Mouse (Mus musculus) heart, embryonic 14.5 days (tissue): ENCODE results near the gene 9230112D13Rik. TPM values are rescaled to one million over a fixed set of nuclear protein-coding genes. Genes with fewer than 3 reads are reported as not detected.

Experiments
- ATAC-seq: fragments of 200-750 bp; cut with Nextera tagmentation; 2 replicates; pipeline ENCODE4 v1.8.0; 2017; ENCODE audit warnings: low read depth, moderate TSS enrichment; ENCODE audit not compliant: insufficient number of reproducible peaks, insufficient read depth, low FRiP score
- H3K27ac ChIP-seq, 2 experiments: fragments of 200-500 bp in 1 of 2; fragments of 300-500 bp in 1 of 2; sonication (generic) in 1 of 2; replicated peaks in 1 of 2; 2 replicates each; pipeline ENCODE4 v1.5.1; 2012 to 2014; ENCODE audit warnings: low read depth in 2 of 2, low read length in 2 of 2, control low read depth in 1 of 2, mild to moderate bottlenecking in 1 of 2, mixed read lengths in 1 of 2; ENCODE audit not compliant: control insufficient read depth in 1 of 2, insufficient read depth in 1 of 2
- H3K27me3 ChIP-seq: fragments of 300-500 bp; sonication (generic); 2 replicates; pipeline ENCODE4 v1.6.1; 2014; ENCODE audit warnings: mild to moderate bottlenecking, low read length, control low read depth; ENCODE audit not compliant: control insufficient read depth, insufficient read depth
- H3K36me3 ChIP-seq: fragments of 300-500 bp; sonication (generic); 2 replicates; pipeline ENCODE4 v1.6.1; 2014; ENCODE audit warnings: mild to moderate bottlenecking, control low read depth, low read length, mixed read lengths; ENCODE audit not compliant: control insufficient read depth, insufficient read depth
- H3K4me1 ChIP-seq, 2 experiments: fragments of 200-500 bp in 1 of 2; fragments of 300-500 bp in 1 of 2; sonication (generic) in 1 of 2; 2 replicates each; pipeline ENCODE4 v1.6.1; 2012 to 2014; ENCODE audit warnings: low read length in 2 of 2, control low read depth in 1 of 2, mixed read lengths in 1 of 2; ENCODE audit not compliant: control insufficient read depth in 2 of 2, insufficient read depth in 2 of 2
- H3K4me2 ChIP-seq: fragments of 300-500 bp; sonication (generic); 2 replicates; pipeline ENCODE4 v1.6.1; 2014; ENCODE audit warnings: mild to moderate bottlenecking, low read length
- H3K4me3 ChIP-seq, 2 experiments: fragments of 200-500 bp in 1 of 2; fragments of 300-500 bp in 1 of 2; sonication (generic) in 1 of 2; 2 replicates each; pipeline ENCODE4 v1.5.1; 2012 to 2014; ENCODE audit warnings: low read length in 2 of 2, mild to moderate bottlenecking in 2 of 2, control low read depth in 1 of 2, low read depth in 1 of 2, moderate library complexity in 1 of 2; ENCODE audit not compliant: control insufficient read depth in 1 of 2, insufficient read depth in 1 of 2
- H3K9ac ChIP-seq: fragments of 300-500 bp; sonication (generic); 2 replicates; pipeline ENCODE4 v1.6.1; 2014; ENCODE audit warnings: mild to moderate bottlenecking, low read length
- H3K9me3 ChIP-seq: fragments of 300-500 bp; sonication (generic); 2 replicates; pipeline ENCODE4 v1.6.1; 2016; ENCODE audit warnings: low read length, control low read depth; ENCODE audit not compliant: control insufficient read depth
- WGBS: fragments of 180-500 bp; shearing (Covaris S2); extraction: QIAGEN DNeasy Blood & Tissue Kit; methylation state at CpG from one replicate; pipeline ENCODE4 v1.1.7; 2014; 5-methylcytosine and 5-hydroxymethylcytosine counted together
- polyA plus RNA-seq: library from polyadenylated mRNA; unstranded; fragments of >200 nt; fragmentation: Nextera tagmentation; extraction: Ambion mirVana; gene quantifications from 2 replicates; pipeline ENCODE4 v1.2.1, GENCODE M21; 2014

The 9230112D13Rik gene
- polyA plus RNA-seq, 1 experiment from 2014 or later: not detected

DNA sequence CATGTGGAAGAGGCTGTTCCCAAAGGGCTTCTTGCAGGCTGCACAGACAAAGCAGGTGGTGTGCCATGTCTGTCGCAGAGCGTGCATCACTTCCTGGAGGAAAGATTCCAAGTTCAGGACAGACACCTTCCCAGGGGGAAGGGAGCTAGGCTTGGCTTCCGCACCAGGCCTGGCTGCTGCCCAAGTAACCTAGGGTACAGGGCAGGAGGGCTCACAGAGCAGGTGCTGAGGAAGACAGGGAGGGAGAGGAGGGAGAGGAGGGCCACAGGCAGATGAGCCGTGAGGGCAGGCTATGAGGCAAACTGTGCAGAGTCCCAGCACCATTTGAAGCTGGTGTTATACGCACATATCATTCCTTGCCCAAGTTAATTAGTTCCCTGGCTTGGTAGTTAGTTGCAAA is 19.3 kb upstream of the 9230112D13Rik start:
- ATAC-seq: no peak
- Histone ChIP-seq H3K4me2 (no peak overlapping the region), H3K27me3 (peaks cover 4% of the 10 kb centered on the region; the same call in 1 of the 2 replicates), H3K4me3 (no peak overlapping the region), H3K9me3 (no peaks in the 10 kb centered on the region), H3K4me1 (peaks cover 26 to 43% of the 10 kb centered on the region in 2 experiments), H3K36me3 (peaks cover 93% of the 10 kb centered on the region), H3K27ac (no peak overlapping the region), H3K9ac (no peak overlapping the region)
- WGBS: 79% methylated on average over 5 of the region's 5 CpGs

DNA sequence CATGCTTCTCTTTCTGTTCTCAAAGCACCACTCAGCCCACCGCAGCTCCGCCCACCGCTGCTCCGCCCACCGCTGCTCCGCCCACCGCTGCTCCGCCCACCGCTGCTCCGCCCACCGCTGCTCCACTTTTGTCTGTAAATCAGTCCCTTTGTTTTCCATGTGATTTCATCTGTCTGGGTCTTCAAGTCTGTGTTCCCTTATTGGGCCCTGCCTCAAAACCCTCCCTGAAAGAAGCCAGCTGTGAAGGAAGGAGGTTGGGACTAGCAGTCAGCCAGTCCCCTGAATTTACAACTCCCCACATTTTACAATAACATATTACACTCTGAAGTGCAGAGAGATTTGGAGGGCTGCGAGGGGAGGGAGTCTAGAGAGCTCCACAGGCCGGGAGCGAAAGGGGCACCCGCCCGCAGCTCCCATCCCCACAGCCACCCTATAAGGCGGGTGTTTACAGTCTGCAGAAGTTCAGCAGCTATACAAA is 18.1 kb upstream of the 9230112D13Rik start:
- ATAC-seq: no peak
- H3K4me2 ChIP-seq: 0 out of 2 replicates have a peak overlapping the region, but pooled peaks have one; percentile 16
- H3K27ac ChIP-seq: peak overlapping the region in 1 of 2 experiments; percentile 47; a peak in 1 of 4 replicates
- WGBS: 34% methylated on average over 17 of the region's 17 CpGs
- no peak overlapping the region for H3K4me3 ChIP-seq
- peaks cover 93% of the 10 kb centered on the region for H3K36me3 ChIP-seq
- no peaks in the 10 kb centered on the region for H3K9me3 ChIP-seq
- H3K9ac ChIP-seq: no peak overlapping the region
- H3K4me1 ChIP-seq: peaks cover 29 to 34% of the 10 kb centered on the region in 2 experiments
- peaks cover 4% of the 10 kb centered on the region; the same call in 1 of the 2 replicates for H3K27me3 ChIP-seq

DNA sequence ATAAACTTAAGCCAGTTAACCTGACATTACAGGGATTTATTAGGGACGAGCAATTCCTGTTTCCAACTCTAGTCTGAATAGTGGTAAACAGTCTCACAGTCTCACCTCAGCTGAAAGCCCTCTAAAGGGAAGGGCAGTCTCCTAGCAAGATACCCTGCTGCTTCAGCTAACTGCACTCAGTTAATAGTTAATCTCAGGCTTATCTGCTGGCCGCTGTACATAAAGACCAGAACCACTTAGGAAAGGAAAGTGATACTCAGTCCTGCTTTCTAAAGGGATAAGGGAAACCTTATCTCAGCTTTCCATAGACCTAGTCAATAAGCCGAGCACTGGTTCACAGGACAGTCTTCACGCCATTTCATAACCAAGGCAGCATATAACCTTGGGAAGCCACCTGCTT is 13.3 kb upstream of the 9230112D13Rik start:
- no peaks in the 10 kb centered on the region for H3K9me3 ChIP-seq
- no peaks in the 10 kb centered on the region for H3K27me3 ChIP-seq
- no peak for ATAC-seq
- WGBS: 25% methylated on average over 4 of the region's 4 CpGs
- H3K4me1 ChIP-seq: peaks cover 6 to 7% of the 10 kb centered on the region in 2 experiments; a peak in 3 of 4 replicates
- no peak overlapping the region for H3K4me2 ChIP-seq
- peaks cover 95% of the 10 kb centered on the region for H3K36me3 ChIP-seq
- 0 out of 4 replicates have a peak overlapping the region, but pooled peaks of 1 of the 2 experiments have one; percentile 35 for H3K27ac ChIP-seq
- no peak overlapping the region for H3K9ac ChIP-seq
- H3K4me3 ChIP-seq: no peak overlapping the region

DNA sequence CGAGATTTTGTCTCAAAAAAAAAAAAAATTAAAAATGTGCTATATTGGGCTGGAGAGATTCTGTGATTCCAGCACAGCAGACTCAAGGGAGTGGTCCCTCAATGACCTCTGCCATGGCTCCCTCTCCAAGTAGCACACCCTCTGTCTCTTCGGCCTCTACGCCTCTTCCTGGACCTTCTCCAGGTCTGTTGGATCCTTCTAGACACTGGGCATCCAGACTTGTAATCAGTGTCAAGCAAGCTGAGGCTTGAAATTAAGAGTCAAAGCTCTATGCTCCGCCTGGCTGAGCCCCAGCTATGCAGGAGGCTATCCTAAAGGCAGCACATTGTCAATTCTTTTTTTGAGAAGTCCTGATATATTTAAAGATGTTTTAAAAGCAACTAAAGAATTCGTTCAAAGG is 10.9 kb upstream of the 9230112D13Rik start:
- H3K9me3 ChIP-seq: peaks cover 5% of the 10 kb centered on the region; the same call in 1 of the 2 replicates
- no peak overlapping the region for H3K4me2 ChIP-seq
- H3K36me3 ChIP-seq: peaks cover 85% of the 10 kb centered on the region
- H3K4me1 ChIP-seq: peaks cover 11 to 19% of the 10 kb centered on the region in 2 experiments
- no peak overlapping the region for H3K9ac ChIP-seq
- no peak for ATAC-seq
- H3K27ac ChIP-seq: no peak overlapping the region
- H3K4me3 ChIP-seq: no peak overlapping the region
- H3K27me3 ChIP-seq: no peaks in the 10 kb centered on the region; the same call in 1 of the 2 replicates
- 85% methylated on average over 5 of the region's 5 CpGs for WGBS

DNA sequence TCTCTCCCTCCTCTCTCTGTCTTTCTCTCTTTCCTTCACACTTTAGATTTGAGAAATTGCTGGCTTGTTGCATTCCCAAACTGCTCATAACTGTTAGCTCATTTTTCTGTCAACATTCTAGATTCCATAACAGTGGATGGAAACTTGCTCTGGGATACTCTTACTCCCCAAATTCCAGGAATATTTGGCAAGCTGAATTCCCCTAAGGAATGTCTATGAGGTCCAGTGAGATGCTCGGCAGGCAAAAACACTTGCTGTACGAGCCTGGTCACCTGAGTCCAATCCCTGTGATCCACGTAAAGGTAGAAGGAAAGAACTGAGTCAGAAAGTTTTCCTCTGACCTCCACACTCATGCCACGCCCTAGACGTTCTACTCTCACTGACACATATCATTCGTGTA is 9.9 kb upstream of the 9230112D13Rik start:
- no peak for ATAC-seq
- H3K9me3 ChIP-seq: peaks cover 5% of the 10 kb centered on the region; the same call in 1 of the 2 replicates
- no peak overlapping the region for H3K9ac ChIP-seq
- no peaks in the 10 kb centered on the region; the same call in 1 of the 2 replicates for H3K27me3 ChIP-seq
- H3K4me3 ChIP-seq: no peak overlapping the region
- H3K4me1 ChIP-seq: peaks cover 15 to 23% of the 10 kb centered on the region in 2 experiments
- H3K4me2 ChIP-seq: no peak overlapping the region
- H3K36me3 ChIP-seq: peaks cover 85% of the 10 kb centered on the region
- 58% methylated on average over 6 of the region's 6 CpGs for WGBS
- H3K27ac ChIP-seq: peak overlapping the region in 1 of 2 experiments; percentile 48; a peak in 2 of 4 replicates

DNA sequence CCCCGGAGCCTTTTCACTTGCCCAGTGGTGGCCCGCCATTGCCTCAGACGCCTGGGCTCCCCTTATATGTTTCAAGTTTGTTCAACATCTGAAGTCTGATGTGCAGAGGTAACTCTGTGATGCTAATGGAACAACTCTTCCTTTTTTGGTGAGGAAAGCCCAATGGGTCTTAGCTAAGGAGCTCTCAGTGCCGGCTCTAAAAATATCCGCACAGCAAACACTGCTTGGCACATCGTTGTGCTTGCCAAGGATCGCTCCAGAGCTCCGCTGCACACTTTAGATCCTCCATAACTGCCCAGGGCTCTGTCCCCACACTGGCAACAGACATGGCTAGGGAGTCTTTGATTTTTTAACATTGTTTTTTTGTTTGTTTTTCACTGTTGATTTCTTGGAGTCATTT is 6.2 kb upstream of the 9230112D13Rik start:
- peaks cover 11 to 23% of the 10 kb centered on the region in 2 experiments for H3K4me1 ChIP-seq
- peaks cover 50% of the 10 kb centered on the region for H3K36me3 ChIP-seq
- WGBS: 37% methylated on average over 8 of the region's 8 CpGs
- peak overlapping the region; percentile 38; the same call in 1 of the 2 replicates for H3K9ac ChIP-seq
- peak; percentile 59 for ATAC-seq
- H3K4me3 ChIP-seq: no peak overlapping the region
- no peaks in the 10 kb centered on the region; the same call in 1 of the 2 replicates for H3K27me3 ChIP-seq
- H3K4me2 ChIP-seq: no peak overlapping the region
- H3K9me3 ChIP-seq: peaks cover 5% of the 10 kb centered on the region; the same call in 1 of the 2 replicates
- H3K27ac ChIP-seq: peak overlapping the region; percentile 80 to 85

DNA sequence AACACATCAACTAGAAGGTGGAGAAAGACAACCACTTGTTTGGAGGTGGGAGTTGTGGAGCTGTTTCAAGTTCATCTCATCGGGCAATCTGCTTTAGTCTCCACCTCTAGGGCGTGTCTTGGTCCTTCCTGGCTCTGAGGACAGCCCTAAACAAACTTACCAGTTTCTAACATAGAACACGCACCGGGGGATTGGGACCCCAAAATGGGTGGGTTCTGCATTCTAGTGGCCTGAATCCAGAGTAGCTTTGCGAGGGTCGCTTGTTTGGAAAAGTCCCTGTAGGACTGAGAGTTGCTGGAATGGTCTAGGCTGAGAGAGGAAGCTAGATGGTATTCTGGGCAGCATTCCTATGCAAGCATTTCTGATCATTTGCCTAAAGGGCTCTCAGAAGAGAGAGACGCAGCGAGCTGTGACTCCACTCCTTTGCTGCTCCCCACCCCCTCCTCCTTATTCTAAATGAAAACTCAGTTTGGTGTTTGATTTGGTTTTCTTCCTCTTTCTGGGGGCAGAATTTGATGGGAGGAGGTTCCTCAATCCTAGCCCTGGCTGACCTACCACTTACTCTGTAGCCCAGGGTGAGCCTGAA is 4.5 kb downstream of the 9230112D13Rik start:
- H3K36me3 ChIP-seq: no peaks in the 10 kb centered on the region
- WGBS: 70% methylated on average over 8 of the region's 8 CpGs
- no peaks in the 10 kb centered on the region for H3K9me3 ChIP-seq
- peaks cover 9% of the 10 kb centered on the region in 2 experiments; a peak in 3 of 4 replicates for H3K4me1 ChIP-seq
- H3K9ac ChIP-seq: no peak overlapping the region
- no peak overlapping the region for H3K27ac ChIP-seq
- ATAC-seq: no peak
- H3K4me3 ChIP-seq: no peak overlapping the region
- H3K4me2 ChIP-seq: no peak overlapping the region
- H3K27me3 ChIP-seq: peaks cover 5% of the 10 kb centered on the region; the same call in 1 of the 2 replicates
